Mouse (Mus musculus): Measurements from ENCODE around the gene Orm2.

- no peak for TF ChIP-seq CTCF (IDR thresholded peaks at IDR 0.05; ENCODE audit: control insufficient read depth, insufficient read depth, low read length)
- TF ChIP-seq POLR2A (IDR thresholded peaks at IDR 0.05; ENCODE audit: borderline replicate concordance, control insufficient read depth, low read depth, low read length), result no peak
These were observed 27.1 kb downstream of the Orm2 start for GRCm38 (mm10) chr4:63389121-63389886.

Measured in bone marrow, adult 2 months (tissue).